13 mouse cellular contexts compared by ENCODE assay signal in genomic region chr2:61193976-61194375, GRCm38 (mm10).
"Had no signal": no experiment of that assay in that cellular context is flagged by ENCODE, and none has a peak within 500 bp of the region (broad histone marks: within the 10 kb centered on the region; RNA-seq: fewer than 3 reads in every experiment).

No protein-coding gene starts in this region.

- H3K9me3 ChIP-seq: limb, embryonic 15.5 days; liver, embryonic 12.5 days; midbrain, embryonic 15.5 days; neural tube, embryonic 12.5 days had no signal

- DNase-seq: left cerebral cortex, postnatal 4 days; lung, embryonic 14.5 days; lung, postnatal 10 days; lung, postnatal 4 days; right cerebral cortex, postnatal 4 days; spleen, adult 18-20 months; thymus, adult 18-20 months; thymus, postnatal 14 days had no signal

- H3K4me3 ChIP-seq: limb, embryonic 15.5 days; liver, embryonic 12.5 days; midbrain, embryonic 15.5 days; neural tube, embryonic 12.5 days had no signal

- H3K9ac ChIP-seq: limb, embryonic 15.5 days; liver, embryonic 12.5 days; lung, embryonic 14.5 days; midbrain, embryonic 15.5 days; neural tube, embryonic 12.5 days had no signal

- H3K36me3 ChIP-seq: limb, embryonic 15.5 days; liver, embryonic 12.5 days; midbrain, embryonic 15.5 days; neural tube, embryonic 12.5 days had no signal

- H3K27ac ChIP-seq: limb, embryonic 15.5 days; liver, embryonic 12.5 days; midbrain, embryonic 15.5 days; neural tube, embryonic 12.5 days had no signal

- H3K4me1 ChIP-seq: limb, embryonic 15.5 days; liver, embryonic 12.5 days; midbrain, embryonic 15.5 days; neural tube, embryonic 12.5 days had no signal

- H3K4me2 ChIP-seq: limb, embryonic 15.5 days; liver, embryonic 12.5 days; lung, embryonic 14.5 days; midbrain, embryonic 11.5 days; midbrain, embryonic 15.5 days; neural tube, embryonic 12.5 days had no signal

- H3K27me3 ChIP-seq: limb, embryonic 15.5 days; liver, embryonic 12.5 days; midbrain, embryonic 15.5 days; neural tube, embryonic 12.5 days had no signal

- ATAC-seq: liver, embryonic 12.5 days; midbrain, embryonic 15.5 days had no signal
